Mouse (Mus musculus) forebrain, embryonic 16.5 days (tissue): ENCODE results near the gene Gm13420. TPM values are rescaled to one million over a fixed set of nuclear protein-coding genes. Genes with fewer than 3 reads are reported as not detected.

Source experiments
- ATAC-seq: fragments of 200-750 bp; cut with Nextera tagmentation; 2 replicates; pipeline ENCODE4 v1.8.0; 2017; ENCODE audit warnings: mild to moderate bottlenecking, moderate library complexity
- H3K27ac ChIP-seq: fragments of 300-500 bp; sonication (generic); 2 replicates; pipeline ENCODE4 v1.5.1; 2014; ENCODE audit warnings: low read length, control low read depth
- H3K27me3 ChIP-seq: fragments of 300-500 bp; sonication (generic); replicated peaks from 2 replicates; pipeline ENCODE4 v1.6.1; 2014; ENCODE audit warnings: low read length; ENCODE audit not compliant: control insufficient read depth, insufficient read depth
- H3K36me3 ChIP-seq: fragments of 300-500 bp; sonication (generic); 2 replicates; pipeline ENCODE4 v1.6.1; 2014; ENCODE audit not compliant: control insufficient read depth, insufficient read depth
- H3K4me1 ChIP-seq: fragments of 300-500 bp; sonication (generic); replicated peaks from 2 replicates; pipeline ENCODE4 v1.6.1; 2014; ENCODE audit warnings: low read length; ENCODE audit not compliant: control insufficient read depth, insufficient read depth
- H3K4me2 ChIP-seq: fragments of 300-500 bp; sonication (generic); 2 replicates; pipeline ENCODE4 v1.6.1; 2014; ENCODE audit warnings: mild to moderate bottlenecking, low read length, control low read depth
- H3K4me3 ChIP-seq: fragments of 300-500 bp; sonication (generic); replicated peaks from 2 replicates; pipeline ENCODE4 v1.5.1; 2014; ENCODE audit warnings: mild to moderate bottlenecking, low read length, control low read depth
- H3K9ac ChIP-seq: fragments of 300-500 bp; sonication (generic); replicated peaks from 2 replicates; pipeline ENCODE4 v1.6.1; 2014; ENCODE audit warnings: low read depth, low read length, control low read depth
- H3K9me3 ChIP-seq: fragments of 300-500 bp; sonication (generic); 2 replicates; pipeline ENCODE4 v1.6.1; 2016; ENCODE audit warnings: low read length; ENCODE audit not compliant: control insufficient read depth
- WGBS: fragments of 180-500 bp; shearing (Covaris S2); extraction: QIAGEN DNeasy Blood & Tissue Kit; methylation state at CpG from one replicate; pipeline ENCODE4 v1.1.7; 2014; 5-methylcytosine and 5-hydroxymethylcytosine counted together
- polyA plus RNA-seq: library from polyadenylated mRNA; unstranded; fragments of >200 nt; fragmentation: Nextera tagmentation; extraction: Ambion mirVana; gene quantifications from 2 replicates; pipeline ENCODE4 v1.2.1, GENCODE M21; 2015

Gm13420 gene
- polyA plus RNA-seq, 1 experiment from 2014 or later, result not detected

GRCm38 (mm10) chr2:29698421-29699290, 52.8 kb downstream of the Gm13420 start:
- Histone ChIP-seq H3K4me2 (no peak overlapping the region), H3K4me3 (no peak overlapping the region), H3K9ac (no peak overlapping the region), H3K9me3 (no peaks in the 10 kb centered on the region), H3K27ac (no peak overlapping the region), H3K36me3 (peaks cover 30% of the 10 kb centered on the region), H3K4me1 (no peaks in the 10 kb centered on the region), H3K27me3 (no peaks in the 10 kb centered on the region)
- WGBS, result 91% methylated on average over 6 of the region's 6 CpGs
- no peak for ATAC-seq

- Histone ChIP-seq H3K4me3 (no peak overlapping the region), H3K9ac (no peak overlapping the region), H3K9me3 (no peaks in the 10 kb centered on the region), H3K36me3 (peaks cover 19% of the 10 kb centered on the region), H3K27me3 (no peaks in the 10 kb centered on the region), H3K4me1 (no peaks in the 10 kb centered on the region), H3K27ac (no peak overlapping the region), H3K4me2 (no peak overlapping the region)
- no peak for ATAC-seq
- 87% methylated on average over 7 of the region's 7 CpGs for WGBS
These were observed 55.2 kb downstream of the Gm13420 start for GRCm38 (mm10) chr2:29696207-29696800.

Other genes starting within 250 kb of the Gm13420 start
- 22.0 and 22.5 TPM in 2 replicates for gene Rapgef1, start 132.0 kb downstream of the Gm13420 start, polyA plus RNA-seq
- gene Gm13547, start 7.6 kb upstream of the Gm13420 start, polyA plus RNA-seq, result 0.42 TPM in 1 of 2 replicates, not detected in the other
- gene Coq4, start 35.8 kb upstream of the Gm13420 start, polyA plus RNA-seq, result 29.8 and 35.9 TPM in 2 replicates
- 36.6 and 42.4 TPM in 2 replicates for gene Trub2, start 36.8 kb upstream of the Gm13420 start, polyA plus RNA-seq
- 28.3 and 33.7 TPM in 2 replicates for gene Slc27a4, start 50.9 kb upstream of the Gm13420 start, polyA plus RNA-seq
- 18.9 and 20.2 TPM in 2 replicates for gene Urm1, start 68.4 kb upstream of the Gm13420 start, polyA plus RNA-seq
- 7.3 and 8.4 TPM in 2 replicates for gene Cercam, start 117.5 kb upstream of the Gm13420 start, polyA plus RNA-seq
- gene Odf2, start 137.5 kb upstream of the Gm13420 start, polyA plus RNA-seq, result 61.4 and 73.7 TPM in 2 replicates
- 98.6 and 101 TPM in 2 replicates for gene Gle1, start 183.7 kb upstream of the Gm13420 start, polyA plus RNA-seq
- 243 and 294 TPM in 2 replicates for gene Sptan1, start 213.9 kb upstream of the Gm13420 start, polyA plus RNA-seq